Mouse (Mus musculus): ENCODE data around the gene Zfp202.

The Zfp202 gene

DNA sequence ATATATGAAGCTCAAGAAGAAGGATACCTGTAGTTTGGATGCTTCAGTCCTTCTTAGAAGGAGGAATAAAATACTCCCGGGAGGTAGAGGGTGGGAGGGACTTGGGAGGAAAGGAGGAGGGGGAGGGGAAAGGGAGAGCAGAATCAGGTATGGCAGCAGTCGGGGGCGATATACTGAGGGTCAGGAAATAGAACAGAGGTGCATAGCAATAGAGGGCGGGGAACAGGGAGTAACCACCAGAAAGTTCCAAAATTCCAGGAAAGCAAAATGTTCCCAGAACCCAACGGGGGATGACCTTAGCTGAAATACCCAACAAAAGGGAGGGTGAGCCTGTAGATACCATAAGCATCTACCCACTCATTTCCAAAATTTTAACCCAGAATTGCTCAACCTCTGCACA lies 48.2 kb downstream of the Zfp202 start:
- DNase-seq (ENCODE audit: low read depth, low spot score) = no peak

DNA sequence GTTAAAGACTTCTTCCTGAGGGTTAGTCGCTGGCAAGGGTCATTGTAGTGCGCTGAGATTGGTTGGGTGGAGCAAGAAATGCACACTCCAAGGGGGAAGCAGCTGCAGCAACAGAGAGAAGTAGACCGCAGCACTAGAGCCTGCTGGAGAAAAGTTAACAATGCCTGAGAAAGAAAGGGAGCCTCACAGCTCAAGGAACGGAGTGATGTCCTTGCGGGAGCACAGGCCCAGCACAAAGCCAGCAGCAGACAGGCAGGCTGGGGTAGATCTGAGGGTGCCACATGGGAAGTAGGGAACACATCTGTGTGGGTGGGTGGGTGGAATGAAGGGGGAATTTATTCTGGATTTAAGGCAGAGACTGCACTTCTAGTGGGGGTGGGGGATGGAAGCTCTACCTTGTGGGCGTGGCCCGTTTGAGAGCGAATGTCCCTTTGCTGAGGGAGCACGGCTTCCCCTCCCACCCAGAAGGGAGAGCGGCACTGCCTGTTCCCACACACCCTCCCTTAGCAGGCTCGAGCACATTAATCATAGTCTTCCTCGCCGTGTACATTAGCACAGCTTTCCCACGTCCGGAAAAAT lies 49.2 kb downstream of the Zfp202 start:
- DNase-seq (ENCODE audit: low read depth, low spot score) = peak; percentile 74

DNA sequence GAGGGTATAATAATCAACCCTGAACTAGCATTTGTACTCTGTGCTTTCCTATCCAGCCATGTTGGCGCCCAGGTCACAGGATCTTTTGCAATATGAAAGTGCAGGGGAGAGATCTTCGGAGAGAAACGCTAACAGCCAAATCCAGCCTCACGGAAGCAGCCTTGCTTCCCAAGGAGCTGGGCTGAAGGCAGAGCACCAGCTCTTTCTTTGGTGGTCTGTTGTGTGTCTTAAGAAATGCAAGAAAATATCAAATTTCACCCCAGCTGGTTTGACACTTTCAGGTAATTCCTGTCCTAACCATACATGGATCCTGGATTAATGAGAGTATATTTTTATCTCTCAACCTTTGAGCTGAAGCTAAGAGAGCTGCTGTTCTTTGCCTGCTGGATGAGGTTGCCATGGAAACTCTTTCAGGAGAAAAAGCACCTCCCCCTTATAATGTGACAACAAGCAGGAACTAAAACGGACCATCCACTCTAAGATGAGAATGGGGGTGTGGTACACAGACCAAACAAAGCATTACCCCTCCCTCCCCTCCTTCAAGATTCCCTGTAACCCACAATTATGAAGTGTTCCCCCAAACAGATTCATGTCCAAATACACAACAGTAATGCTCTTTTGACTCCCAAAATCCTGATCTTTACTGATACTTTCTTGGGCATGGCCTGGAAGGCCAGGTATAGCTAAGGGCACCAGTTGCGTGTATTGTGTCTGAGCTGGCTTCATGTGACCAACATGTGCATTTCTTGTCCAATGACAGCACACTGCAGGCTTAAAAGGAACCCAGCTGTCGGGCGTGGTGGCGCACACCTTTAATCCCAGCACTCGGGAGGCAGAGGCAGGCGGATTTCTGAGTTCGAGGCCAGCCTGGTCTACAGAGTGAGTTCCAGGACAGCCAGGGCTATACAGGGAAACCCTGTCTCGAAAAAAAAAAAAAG lies 50.1 kb downstream of the Zfp202 start:
- no peak for DNase-seq (ENCODE audit: low read depth, low spot score)

DNA sequence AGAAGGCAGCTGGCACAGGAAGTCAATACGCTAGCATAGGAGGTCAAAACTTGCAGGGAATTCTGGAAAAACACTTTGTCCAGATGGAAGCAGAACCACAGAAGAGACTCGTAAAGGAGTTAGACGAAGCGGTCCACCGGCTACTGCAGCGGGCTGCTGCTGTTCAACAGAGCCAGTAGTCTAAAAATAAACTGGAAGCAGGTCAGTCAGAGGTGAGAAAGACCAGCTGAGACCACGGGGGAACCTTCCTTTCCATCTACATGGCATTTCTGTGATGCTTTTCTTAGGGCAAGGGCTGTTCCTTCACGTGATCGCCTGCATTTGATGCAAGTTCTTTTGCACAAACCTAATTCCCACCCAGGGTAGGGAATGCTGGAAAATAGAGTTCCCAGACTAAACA lies 53.4 kb downstream of the Zfp202 start:
- no peak for DNase-seq (ENCODE audit: low read depth, low spot score)

DNA sequence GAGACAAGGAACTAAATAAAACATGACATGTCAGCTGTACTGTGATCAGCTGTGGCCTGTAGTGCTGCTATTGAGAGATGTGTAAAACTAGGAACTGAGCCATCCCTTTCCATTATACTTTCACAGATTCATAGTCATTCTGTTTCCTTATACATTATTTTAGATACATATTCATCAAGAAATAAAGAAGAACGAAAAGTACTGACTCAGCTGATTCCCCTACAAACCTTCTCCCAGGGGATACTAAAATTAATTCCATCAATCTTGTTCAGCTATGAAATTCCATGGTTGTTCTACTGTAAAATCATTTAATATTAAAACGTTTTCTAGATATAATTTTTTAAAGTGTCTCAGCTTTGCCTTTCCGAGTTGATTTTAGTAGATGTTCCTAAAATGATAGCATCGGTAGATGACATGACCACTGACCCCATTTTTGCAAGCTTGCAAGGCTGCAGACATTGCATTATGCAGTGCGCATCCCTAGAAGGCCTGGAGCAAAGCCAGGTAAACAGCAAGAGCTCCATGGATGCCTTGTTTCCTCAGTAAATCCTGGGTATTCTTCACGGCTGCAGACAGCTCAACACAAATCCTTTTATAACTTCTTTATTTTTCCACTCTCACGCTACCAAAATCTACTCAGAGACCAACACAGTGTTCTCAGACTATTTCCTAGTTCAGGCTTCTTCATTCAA lies 54.0 kb downstream of the Zfp202 start:
- no peak for DNase-seq (ENCODE audit: low read depth, low spot score)

DNA sequence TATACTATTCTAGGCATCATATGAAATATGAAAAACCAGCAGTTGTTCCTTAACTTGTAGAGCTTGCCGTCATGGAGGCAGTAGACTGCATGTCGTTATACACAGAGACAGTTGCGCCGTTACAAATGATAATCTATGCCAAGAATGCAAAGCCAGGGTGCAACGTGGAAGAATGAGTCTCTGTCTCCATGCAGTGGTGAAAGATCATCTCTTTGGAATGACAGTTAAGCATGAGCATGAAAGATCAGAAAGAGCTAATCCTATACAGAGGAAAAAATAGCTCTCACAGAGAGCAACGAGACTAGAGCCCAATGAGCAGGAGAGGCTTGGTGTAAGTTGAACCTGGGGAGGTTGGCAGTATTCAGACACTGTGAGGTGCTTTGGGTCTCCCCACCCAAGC lies 54.6 kb downstream of the Zfp202 start:
- no peak for DNase-seq (ENCODE audit: low read depth, low spot score)

DNA sequence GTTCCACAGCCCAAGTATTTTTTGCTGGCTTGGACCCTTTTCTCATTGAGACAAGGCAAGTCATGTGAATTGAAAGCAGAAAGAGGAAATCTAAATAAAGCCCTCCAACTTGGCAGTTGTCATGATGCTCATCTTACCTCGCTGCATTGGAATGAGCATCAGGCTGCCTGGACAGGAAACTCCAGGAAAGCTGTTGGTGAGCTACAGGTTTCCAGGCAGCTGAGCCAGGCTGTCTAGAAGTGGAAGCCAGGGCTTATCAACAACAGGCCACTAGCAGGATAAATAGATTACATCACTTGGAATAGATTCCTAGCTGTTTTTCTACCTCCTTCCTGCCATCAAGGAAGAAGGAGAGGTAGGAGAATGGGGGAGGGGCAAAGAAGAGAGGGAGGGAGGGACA lies 57.0 kb downstream of the Zfp202 start:
- DNase-seq (ENCODE audit: low read depth, low spot score) = no peak

DNA sequence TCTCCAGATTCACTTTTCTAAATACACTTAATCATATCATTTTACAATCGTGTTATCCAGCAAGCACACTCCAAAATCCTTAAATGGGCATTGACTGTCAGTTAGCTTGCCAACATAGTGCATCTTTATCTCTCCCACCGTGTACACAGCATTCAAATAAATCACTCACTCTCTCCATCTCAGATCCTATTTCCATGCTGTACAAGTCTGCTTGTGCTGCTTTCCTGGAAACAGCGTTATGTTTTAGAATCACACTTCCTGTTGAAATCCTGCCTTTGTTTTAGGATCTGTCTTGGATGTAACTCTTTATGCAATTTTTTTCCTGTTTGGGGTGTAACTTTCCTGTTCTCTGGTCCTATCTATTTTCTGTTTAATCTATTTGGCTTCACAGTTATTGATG lies 60.3 kb downstream of the Zfp202 start:
- DNase-seq (ENCODE audit: low read depth, low spot score) = no peak

All from mesoderm, embryonic 11.5 days (tissue).